Mouse (Mus musculus) liver, embryonic 11.5 days (tissue): ENCODE data around the gene Sun1. TPM values are rescaled to one million over a fixed set of nuclear protein-coding genes. Genes with fewer than 3 reads are reported as not detected.

Source experiments
- ATAC-seq: fragments of 200-750 bp; cut with Nextera tagmentation; replicated peaks from 2 replicates; pipeline ENCODE4 v1.8.0; 2017; ENCODE audit warnings: moderate number of reproducible peaks, mild to moderate bottlenecking, moderate TSS enrichment, moderate library complexity; ENCODE audit not compliant: low FRiP score
- DNase-seq: peaks from one replicate; pipeline ENCODE4 v3.0.0-alpha.2; 2017; ENCODE audit warnings: low spot score
- H3K27ac ChIP-seq: fragments of 300-500 bp; sonication (generic); 2 replicates; pipeline ENCODE4 v1.5.1; 2014; ENCODE audit warnings: mild to moderate bottlenecking, low read depth, low read length, control low read depth
- H3K27me3 ChIP-seq: fragments of 300-500 bp; sonication (generic); replicated peaks from 2 replicates; pipeline ENCODE4 v1.6.1; 2014; ENCODE audit warnings: low read length, mixed read lengths; ENCODE audit not compliant: control insufficient read depth, insufficient read depth
- H3K36me3 ChIP-seq: fragments of 300-500 bp; sonication (generic); 2 replicates; pipeline ENCODE4 v1.6.1; 2014; ENCODE audit warnings: mild to moderate bottlenecking, low read length, moderate library complexity, mixed read lengths; ENCODE audit not compliant: control insufficient read depth, insufficient read depth
- H3K4me1 ChIP-seq: fragments of 300-500 bp; sonication (generic); replicated peaks from 2 replicates; pipeline ENCODE4 v1.6.1; 2014; ENCODE audit warnings: low read length, mixed read lengths; ENCODE audit not compliant: control insufficient read depth, insufficient read depth
- H3K4me2 ChIP-seq: fragments of 300-500 bp; sonication (generic); 2 replicates; pipeline ENCODE4 v1.6.1; 2014; ENCODE audit warnings: mild to moderate bottlenecking, control low read depth, moderate library complexity
- H3K4me3 ChIP-seq: fragments of 300-500 bp; sonication (generic); 2 replicates; pipeline ENCODE4 v1.5.1; 2014; ENCODE audit warnings: low read depth, low read length, control low read depth
- H3K9ac ChIP-seq: fragments of 300-500 bp; sonication (generic); 2 replicates; pipeline ENCODE4 v1.6.1; 2014; ENCODE audit warnings: low read depth, low read length, control low read depth
- H3K9me3 ChIP-seq: fragments of 300-500 bp; sonication (generic); 2 replicates; pipeline ENCODE4 v1.6.1; 2016; ENCODE audit warnings: low read length, inconsistent platforms, mixed read lengths; ENCODE audit not compliant: control insufficient read depth
- WGBS: fragments of 180-500 bp; shearing (Covaris S2); extraction: QIAGEN DNeasy Blood & Tissue Kit; methylation state at CpG from one replicate; pipeline ENCODE4 v1.1.7; 2014; 5-methylcytosine and 5-hydroxymethylcytosine counted together
- polyA plus RNA-seq: library from polyadenylated mRNA; unstranded; fragments of >200 nt; fragmentation: Nextera tagmentation; extraction: Ambion mirVana; gene quantifications from 2 replicates; pipeline ENCODE4 v1.2.1, GENCODE M21; 2014

Gene Sun1
- polyA plus RNA-seq, 1 experiment from 2014 or later = 46.0 TPM

GRCm38 (mm10) chr5:139211737-139212385 lies 11.4 kb downstream of the Sun1 start:
- Histone ChIP-seq H3K9ac (no peak overlapping the region), H3K27ac (no peak overlapping the region), H3K4me1 (0 out of 2 replicates have a peak, but pooled peaks cover 2% of the 10 kb centered on the region), H3K4me2 (no peak overlapping the region), H3K9me3 (no peaks in the 10 kb centered on the region), H3K27me3 (no peaks in the 10 kb centered on the region), H3K36me3 (peaks cover 23% of the 10 kb centered on the region; the same call in 1 of the 2 replicates), H3K4me3 (no peak overlapping the region)
- DNase-seq (no peak), ATAC-seq (no peak)
- WGBS = 90% methylated on average over 11 of the region's 11 CpGs

GRCm38 (mm10) chr5:139214298-139214697 lies 13.9 kb downstream of the Sun1 start:
- no peak for ATAC-seq
- Histone ChIP-seq H3K36me3 (peaks cover 25% of the 10 kb centered on the region; the same call in 1 of the 2 replicates), H3K9me3 (no peaks in the 10 kb centered on the region), H3K4me2 (no peak overlapping the region), H3K4me1 (no peaks in the 10 kb centered on the region), H3K4me3 (no peak overlapping the region), H3K27ac (no peak overlapping the region), H3K9ac (no peak overlapping the region), H3K27me3 (no peaks in the 10 kb centered on the region)
- no peak for DNase-seq

DNA sequence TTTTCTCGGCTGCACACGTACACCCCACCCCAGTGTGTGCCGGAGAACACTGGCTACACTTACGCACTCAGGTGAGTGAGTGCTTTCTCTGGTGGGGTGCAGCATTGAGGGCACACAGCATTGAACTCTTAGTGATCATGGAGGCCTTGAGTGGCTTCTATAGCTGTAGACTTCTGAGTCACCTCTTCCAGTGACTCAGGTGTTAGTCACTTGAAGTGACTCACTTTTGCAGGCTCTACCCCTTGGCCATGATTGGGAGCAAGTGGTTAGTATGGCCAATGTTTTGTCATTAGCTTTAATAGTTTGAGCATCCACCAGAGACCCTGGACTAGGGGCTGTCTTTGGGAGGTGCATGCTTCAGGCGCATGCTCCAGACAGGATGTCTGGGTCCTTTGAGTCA lies 14.7 kb downstream of the Sun1 start:
- DNase-seq (no peak), ATAC-seq (no peak)
- 91% methylated on average over 5 of the region's 5 CpGs for WGBS
- Histone ChIP-seq H3K9ac (no peak overlapping the region), H3K4me3 (no peak overlapping the region), H3K36me3 (peaks cover 26% of the 10 kb centered on the region; the same call in 1 of the 2 replicates), H3K27ac (no peak overlapping the region), H3K27me3 (no peaks in the 10 kb centered on the region), H3K4me2 (no peak overlapping the region), H3K9me3 (no peaks in the 10 kb centered on the region), H3K4me1 (no peaks in the 10 kb centered on the region)

DNA sequence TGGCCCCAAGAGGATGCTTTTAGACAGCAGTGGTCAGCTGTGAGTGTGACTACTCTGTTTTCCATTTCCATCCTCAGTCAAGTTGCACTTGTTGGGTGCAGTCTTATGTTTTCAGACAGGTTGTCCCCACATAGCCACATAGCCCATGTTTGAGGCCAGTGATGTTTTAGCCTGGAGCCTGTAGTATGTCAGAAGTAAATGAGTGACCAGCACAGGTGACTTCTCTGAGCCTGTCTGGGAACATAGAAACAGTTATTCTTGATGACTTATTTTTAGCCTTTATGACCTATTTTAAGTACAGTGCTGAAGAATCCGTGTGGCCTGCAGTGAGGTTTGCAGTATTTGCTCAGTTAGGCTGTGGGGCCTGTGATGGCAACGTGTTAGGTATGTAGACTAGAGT lies 15.7 kb downstream of the Sun1 start:
- Histone ChIP-seq H3K4me1 (no peaks in the 10 kb centered on the region), H3K27me3 (no peaks in the 10 kb centered on the region), H3K4me3 (no peak overlapping the region), H3K27ac (no peak overlapping the region), H3K9ac (no peak overlapping the region), H3K4me2 (no peak overlapping the region), H3K9me3 (no peaks in the 10 kb centered on the region), H3K36me3 (peaks cover 20% of the 10 kb centered on the region; the same call in 1 of the 2 replicates)
- WGBS = 81% methylated on average over 2 of the region's 2 CpGs
- DNase-seq (no peak), ATAC-seq (no peak)

DNA sequence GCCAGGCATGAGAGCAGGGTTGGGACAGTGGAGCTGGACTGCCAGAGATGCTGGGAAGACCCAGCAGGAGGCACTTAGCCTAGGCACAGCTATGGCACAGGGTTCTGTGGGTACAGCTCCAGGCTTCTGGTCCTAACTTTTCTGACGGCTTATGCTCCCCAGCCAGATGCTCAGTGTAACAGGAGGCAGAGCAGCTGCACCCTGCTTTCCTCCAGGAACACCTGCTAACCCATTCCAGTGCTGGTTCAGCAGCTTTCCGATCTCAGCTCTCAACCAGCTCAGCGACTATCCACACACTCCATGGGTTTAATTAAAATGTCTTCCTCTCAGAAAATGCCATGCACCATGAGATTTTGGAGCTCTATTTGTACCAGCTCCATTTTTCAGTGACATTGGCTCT lies 16.3 kb downstream of the Sun1 start:
- Histone ChIP-seq H3K4me2 (no peak overlapping the region), H3K27ac (no peak overlapping the region), H3K9me3 (no peaks in the 10 kb centered on the region), H3K4me3 (no peak overlapping the region), H3K36me3 (peaks cover 21% of the 10 kb centered on the region; the same call in 1 of the 2 replicates), H3K4me1 (no peaks in the 10 kb centered on the region), H3K27me3 (no peaks in the 10 kb centered on the region), H3K9ac (no peak overlapping the region)
- DNase-seq (no peak), ATAC-seq (no peak)
- 83% methylated on average over 3 of the region's 3 CpGs for WGBS

DNA sequence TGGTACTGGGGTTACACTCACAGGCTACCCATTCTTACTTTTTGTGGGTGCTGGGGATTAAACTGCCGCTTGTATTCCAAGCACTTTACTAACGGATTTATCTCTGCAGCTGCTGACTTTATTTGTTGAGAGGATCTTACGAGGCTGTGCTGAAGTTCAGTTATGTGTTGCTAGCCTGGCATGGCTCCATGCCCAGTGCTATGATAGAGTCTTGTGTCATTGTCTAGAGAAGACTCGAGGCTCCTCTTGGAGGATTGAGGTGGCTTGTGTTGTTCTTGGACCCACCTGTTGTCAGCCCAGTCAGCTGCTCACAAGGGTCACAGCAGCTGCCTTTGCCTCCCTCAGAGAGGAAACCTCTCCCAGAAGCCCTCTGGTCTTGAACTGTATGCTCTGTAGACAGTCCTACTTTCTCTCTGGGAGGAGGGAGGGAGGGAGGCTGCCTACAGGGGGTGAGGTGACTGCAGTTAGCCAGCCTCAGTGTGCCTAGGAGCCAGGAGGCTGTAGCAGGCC lies 19.6 kb downstream of the Sun1 start:
- H3K4me3 ChIP-seq = no peak overlapping the region
- no peaks in the 10 kb centered on the region for H3K4me1 ChIP-seq
- no peaks in the 10 kb centered on the region for H3K9me3 ChIP-seq
- no peak for ATAC-seq
- no peak for DNase-seq
- WGBS = 87% methylated on average over 4 of the region's 4 CpGs
- no peak overlapping the region for H3K4me2 ChIP-seq
- peaks cover 36% of the 10 kb centered on the region for H3K36me3 ChIP-seq
- no peaks in the 10 kb centered on the region for H3K27me3 ChIP-seq
- no peak overlapping the region for H3K27ac ChIP-seq
- H3K9ac ChIP-seq = no peak overlapping the region

DNA sequence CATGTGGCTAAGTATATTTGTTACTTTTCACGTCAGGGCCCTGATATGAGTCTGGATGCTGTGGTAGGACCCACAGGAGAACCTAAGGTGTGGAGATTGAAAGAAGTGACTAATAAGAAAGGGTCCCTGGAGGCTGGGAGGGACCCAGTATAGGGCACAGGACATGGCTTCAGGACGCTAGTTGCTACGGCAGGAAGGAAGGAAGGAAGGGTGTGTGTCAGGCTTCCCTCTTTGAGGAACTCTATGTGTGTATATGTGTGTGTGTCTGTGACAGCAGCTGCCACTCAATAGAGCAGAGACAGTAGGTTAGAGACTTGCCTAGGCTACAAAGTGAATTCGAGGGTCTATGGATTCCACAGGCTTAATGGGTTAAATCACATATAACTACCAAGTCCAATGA lies 20.2 kb downstream of the Sun1 start:
- 78% methylated on average over 4 of the region's 4 CpGs for whole genome bisulfite sequencing
- H3K4me2 ChIP-seq = no peak overlapping the region
- H3K9me3 ChIP-seq = no peaks in the 10 kb centered on the region
- DNase-seq (no peak), ATAC-seq (no peak)
- peaks cover 39% of the 10 kb centered on the region for H3K36me3 ChIP-seq
- no peak overlapping the region for H3K27ac ChIP-seq
- H3K4me3 ChIP-seq = no peak overlapping the region
- H3K27me3 ChIP-seq = no peaks in the 10 kb centered on the region
- H3K9ac ChIP-seq = no peak overlapping the region
- no peaks in the 10 kb centered on the region for H3K4me1 ChIP-seq

DNA sequence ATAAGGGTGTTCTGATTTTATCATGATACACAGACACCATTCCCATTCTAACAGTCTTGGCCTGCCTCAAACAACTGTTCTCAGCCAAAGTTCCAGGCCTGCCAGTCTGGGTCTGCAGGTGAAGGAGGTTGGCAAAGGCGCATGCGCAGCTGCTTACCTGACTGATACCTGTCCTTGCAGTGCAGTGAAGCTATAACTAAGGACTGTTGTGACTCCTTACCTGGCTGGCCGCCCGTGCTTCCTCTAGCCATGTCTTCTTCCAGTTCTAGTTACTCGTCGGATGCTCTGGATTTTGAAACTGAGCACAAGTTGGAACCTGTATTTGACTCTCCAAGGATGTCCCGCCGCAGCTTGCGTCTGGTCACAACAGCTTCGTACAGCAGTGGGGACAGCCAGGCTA lies 22.9 kb downstream of the Sun1 start:
- Histone ChIP-seq H3K27ac (no peak overlapping the region), H3K4me2 (no peak overlapping the region), H3K36me3 (peaks cover 42% of the 10 kb centered on the region), H3K4me1 (no peaks in the 10 kb centered on the region), H3K9ac (no peak overlapping the region), H3K4me3 (no peak overlapping the region), H3K27me3 (no peaks in the 10 kb centered on the region), H3K9me3 (no peaks in the 10 kb centered on the region)
- ATAC-seq = no peak
- WGBS = 95% methylated on average over 10 of the region's 10 CpGs
- no peak for DNase-seq

DNA sequence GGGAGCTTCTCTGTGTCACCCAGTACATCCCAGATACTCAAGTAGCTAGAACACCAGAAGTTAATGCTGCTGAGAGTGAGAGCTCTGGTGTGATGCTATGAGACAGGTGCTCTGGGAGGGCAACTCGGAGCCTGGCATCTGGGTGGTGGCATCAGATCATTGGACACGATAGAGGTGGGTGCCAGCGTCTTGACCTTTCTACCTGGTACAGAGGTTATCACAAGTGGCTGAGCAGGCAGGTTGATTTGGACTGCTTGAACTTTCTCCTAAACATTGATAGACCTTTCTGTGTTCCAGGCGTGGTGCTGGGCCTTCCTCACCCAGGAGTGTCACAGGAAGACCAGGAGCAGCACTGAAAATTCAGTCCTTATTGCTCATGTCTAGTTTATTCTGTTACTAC lies 26.8 kb downstream of the Sun1 start:
- peaks cover 49% of the 10 kb centered on the region for H3K36me3 ChIP-seq
- no peak for ATAC-seq
- H3K9ac ChIP-seq = no peak overlapping the region
- H3K4me3 ChIP-seq = no peak overlapping the region
- H3K27me3 ChIP-seq = no peaks in the 10 kb centered on the region
- H3K4me2 ChIP-seq = no peak overlapping the region
- H3K27ac ChIP-seq = no peak overlapping the region
- no peaks in the 10 kb centered on the region for H3K4me1 ChIP-seq
- WGBS = 93% methylated on average over 4 of the region's 4 CpGs
- no peaks in the 10 kb centered on the region for H3K9me3 ChIP-seq
- DNase-seq = no peak
